Mouse (Mus musculus): Measurements from ENCODE around the gene Sox14. TPM values are rescaled to one million over a fixed set of nuclear protein-coding genes. Genes with fewer than 3 reads are reported as not detected.

The Sox14 gene
- total and polyA plus RNA-seq, 3 experiments, result not detected

GRCm38 (mm10) chr9:99872204-99873115 is 3.5 kb downstream of the Sox14 start:
- dilution Hi-C loops (cut with MboI; ENCODE audit: extremely low pct_ligation_motif_present, extremely low pct_unique_long_range_greater_than_20kb, low sequenced_read_pairs), result no loop called here

DNA sequence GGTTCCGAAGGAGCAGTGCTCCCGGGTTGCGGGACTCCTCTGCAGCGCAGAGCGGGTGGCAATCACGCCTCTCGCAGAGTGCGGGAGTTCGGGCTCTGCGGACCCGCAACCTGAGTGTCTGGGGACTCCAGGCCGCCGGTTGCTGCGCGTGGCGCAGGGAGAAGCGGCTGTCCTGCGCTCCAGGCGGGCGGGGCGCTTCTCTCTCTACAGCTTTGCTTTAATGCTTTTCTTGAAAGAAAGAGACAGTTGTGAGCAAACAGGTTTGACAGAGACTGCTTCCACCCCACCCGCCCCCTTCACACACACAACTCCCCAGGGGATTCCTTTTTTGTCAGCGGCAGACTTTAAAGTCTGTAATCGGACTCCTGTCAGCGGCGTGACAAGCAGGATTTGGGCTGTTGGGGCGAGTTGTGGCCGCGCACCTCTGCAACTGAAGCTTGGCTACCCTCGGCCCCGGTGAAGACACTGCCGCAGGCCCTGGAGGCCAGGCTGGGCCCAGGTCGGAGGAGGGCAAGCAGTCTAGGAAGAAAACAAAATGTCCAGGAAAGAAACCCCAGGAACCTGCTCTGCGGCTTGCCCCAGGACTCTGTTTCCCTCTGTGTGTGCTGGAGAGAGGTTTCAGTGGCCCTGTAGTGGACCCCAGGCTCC is 4.3 kb downstream of the Sox14 start:
- in situ Hi-C loops (cut with MboI; ENCODE audit: low pct_ligation_motif_present, low pct_unique_long_range_greater_than_20kb, low sequenced_read_pairs), result no loop called here
- no peak overlapping the region for H3K4me2 ChIP-seq (ENCODE audit: insufficient read depth, low read depth, poor library complexity, severe bottlenecking)
- H3K9ac ChIP-seq (ENCODE audit: insufficient read depth, low read depth), result no peak overlapping the region
- H3K36me3 ChIP-seq (replicated peaks in 1 of 2; ENCODE audit: control insufficient read depth in 1 of 2, insufficient read depth in 1 of 2, low read length in 1 of 2), result no peaks in the 10 kb centered on the region
- H3K9me3 ChIP-seq (replicated peaks; ENCODE audit: low read length), result peaks cover 77% of the 10 kb centered on the region
- no peak overlapping the region for H3K27ac ChIP-seq (ENCODE audit: insufficient read depth, low read depth)
- DNase-seq (ENCODE audit: extremely low read depth), result no peak
- no peaks in the 10 kb centered on the region for H3K27me3 ChIP-seq (replicated peaks)
- TF ChIP-seq ZNF384 (IDR thresholded peaks at IDR 0.05; ENCODE audit: low read depth, low read length) (no peak), MYC (IDR thresholded peaks at IDR 0.05; ENCODE audit: low read depth, low read length) (no peak), MAFK (IDR thresholded peaks at IDR 0.05; ENCODE audit: insufficient replicate concordance, low read length) (no peak), ZKSCAN1 (IDR thresholded peaks at IDR 0.05; ENCODE audit: borderline replicate concordance, low read depth, low read length) (no peak), SMC3 (IDR thresholded peaks at IDR 0.05; ENCODE audit: low read depth, low read length) (no peak), EP300 (IDR thresholded peaks at IDR 0.05; ENCODE audit: low read length) (no peak), TBP (conservative IDR thresholded peaks at IDR 0.05; ENCODE audit: low read depth, low read length) (no peak), UBTF (IDR thresholded peaks at IDR 0.05; ENCODE audit: low read depth, low read length) (no peak), GABPA (IDR thresholded peaks at IDR 0.05; ENCODE audit: insufficient replicate concordance, low read depth, low read length) (no peak), MAX (IDR thresholded peaks at IDR 0.05; ENCODE audit: low read length) (no peak), E2F4 (IDR thresholded peaks at IDR 0.05; ENCODE audit: insufficient replicate concordance, low read depth, low read length) (no peak), PAX5 (IDR thresholded peaks at IDR 0.05; ENCODE audit: low read length) (no peak), USF2 (conservative IDR thresholded peaks at IDR 0.05; ENCODE audit: low read depth, low read length) (no peak), MAZ (IDR thresholded peaks at IDR 0.05; ENCODE audit: low read depth, low read length) (no peak), POLR2AphosphoS2 (IDR thresholded peaks at IDR 0.05; ENCODE audit: low read depth, low read length) (no peak), NELFE (IDR thresholded peaks at IDR 0.05; ENCODE audit: low read depth, low read length) (no peak), MEF2A (IDR thresholded peaks at IDR 0.05; ENCODE audit: borderline replicate concordance, low read depth, low read length) (no peak), ZC3H11A (IDR thresholded peaks at IDR 0.05; ENCODE audit: low read depth, low read length) (no peak), ETS1 (conservative IDR thresholded peaks at IDR 0.05; ENCODE audit: low read depth, low read length) (no peak)
- dilution Hi-C loops (cut with MboI; ENCODE audit: extremely low pct_ligation_motif_present, extremely low pct_unique_long_range_greater_than_20kb, low sequenced_read_pairs), result no loop called here
- H3K4me1 ChIP-seq (ENCODE audit: control insufficient read depth in 1 of 2, insufficient read depth in 2 of 2), result no peaks in the 10 kb centered on the region
- no peaks in the 10 kb centered on the region for H3K79me2 ChIP-seq (replicated peaks; ENCODE audit: control insufficient read depth, extremely low read depth, insufficient read depth, poor library complexity, severe bottlenecking)
- no peak overlapping the region for H3K4me3 ChIP-seq (replicated peaks in 1 of 3; ENCODE audit: low read depth in 2 of 3, low read length in 2 of 3, poor library complexity in 1 of 3)

More at GRCm38 (mm10) chr9:99872204-99873115, 3.5 kb downstream of the Sox14 start:
- H3K9me3 ChIP-seq (replicated peaks; ENCODE audit: low read length), result peaks cover 83% of the 10 kb centered on the region
- no peak overlapping the region for H3K27ac ChIP-seq (ENCODE audit: insufficient read depth, low read depth)
- TF ChIP-seq MYC (IDR thresholded peaks at IDR 0.05; ENCODE audit: low read depth, low read length) (no peak), BHLHE40 (IDR thresholded peaks at IDR 0.05; ENCODE audit: low read depth, low read length) (no peak), MAX (IDR thresholded peaks at IDR 0.05; ENCODE audit: low read length) (no peak), CHD1 (IDR thresholded peaks at IDR 0.05; ENCODE audit: low read depth, low read length) (no peak)
- H3K79me2 ChIP-seq (replicated peaks; ENCODE audit: control insufficient read depth, extremely low read depth, insufficient read depth, poor library complexity, severe bottlenecking), result no peaks in the 10 kb centered on the region
- in situ Hi-C loops (cut with MboI; ENCODE audit: low pct_ligation_motif_present, low pct_unique_long_range_greater_than_20kb, low sequenced_read_pairs), result no loop called here
- no peak overlapping the region for H3K4me2 ChIP-seq (ENCODE audit: insufficient read depth, low read depth, poor library complexity, severe bottlenecking)
- no peaks in the 10 kb centered on the region for H3K27me3 ChIP-seq (replicated peaks)
- H3K36me3 ChIP-seq (replicated peaks in 1 of 2; ENCODE audit: control insufficient read depth in 1 of 2, insufficient read depth in 1 of 2, low read length in 1 of 2), result no peaks in the 10 kb centered on the region
- H3K4me3 ChIP-seq (replicated peaks in 1 of 3; ENCODE audit: low read depth in 2 of 3, low read length in 2 of 3, poor library complexity in 1 of 3), result no peak overlapping the region
- no peak overlapping the region for H3K9ac ChIP-seq (ENCODE audit: insufficient read depth, low read depth)
- H3K4me1 ChIP-seq (ENCODE audit: control insufficient read depth in 1 of 2, insufficient read depth in 2 of 2), result no peaks in the 10 kb centered on the region
- no peak for DNase-seq (ENCODE audit: extremely low read depth)

All from CH12.LX (cell line).